Comparison of ENCODE assay signal across 8 mouse cellular contexts in the genomic region with DNA sequence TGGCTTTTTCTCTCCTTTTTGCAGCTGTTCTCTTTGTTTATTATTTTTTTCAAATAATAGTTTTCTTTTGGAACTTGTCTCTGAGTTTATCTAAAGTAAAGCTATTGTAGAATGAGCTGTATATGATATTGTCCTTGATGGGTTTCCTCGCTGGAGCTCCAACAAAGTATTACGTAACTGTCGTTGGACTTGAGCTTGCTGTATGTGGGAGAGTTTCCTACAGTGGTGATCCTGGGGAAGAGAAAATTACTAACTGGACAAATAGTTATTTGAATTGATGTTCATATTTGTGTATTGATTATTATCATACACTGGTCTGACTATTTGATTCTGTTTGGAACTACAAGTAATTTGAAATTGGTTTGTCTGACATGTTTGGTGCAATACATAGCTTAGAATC. TPM values are rescaled to one million over a fixed set of nuclear protein-coding genes. Genes with fewer than 3 reads are reported as not detected.
DNase-seq lines count a peak whose midpoint lies in the region; ATAC-seq and TF ChIP-seq lines count a peak whose summit lies in the region.

No protein-coding gene starts in this region.

- H3K79me2 ChIP-seq in liver, adult 2 months (ENCODE audit: control insufficient read depth, insufficient read depth, low read length): peaks cover 19% of the 10 kb centered on the region

- 2% methylated on average over 3 of the region's 3 CpGs for WGBS in liver, adult 2 months
- 12% methylated on average over 3 of the region's 3 CpGs for WGBS in embryonic facial prominence, embryonic 13.5 days
- WGBS in intestine, embryonic 16.5 days: 9% methylated on average over 3 of the region's 3 CpGs
- 45% methylated on average over 3 of the region's 3 CpGs for WGBS in neural tube, embryonic 12.5 days

- H3K9ac ChIP-seq in liver, adult 2 months (ENCODE audit: low read depth, low read length): no peak overlapping the region
- H3K9ac ChIP-seq in embryonic facial prominence, embryonic 13.5 days: peak overlapping the region; percentile 96
- H3K9ac ChIP-seq in intestine, embryonic 16.5 days (ENCODE audit: low read depth, low read length): no peak overlapping the region
- H3K9ac ChIP-seq in neural tube, embryonic 12.5 days: peak overlapping the region; percentile 91; the same call in 1 of the 2 replicates

- peaks cover 14% of the 10 kb centered on the region for H3K4me1 ChIP-seq in liver, adult 2 months (ENCODE audit: control insufficient read depth, insufficient read depth, low read length)
- peaks cover 36% of the 10 kb centered on the region for H3K4me1 ChIP-seq in embryonic facial prominence, embryonic 13.5 days
- H3K4me1 ChIP-seq in intestine, embryonic 16.5 days (ENCODE audit: control insufficient read depth, insufficient read depth, low read length): peaks cover 37% of the 10 kb centered on the region
- H3K4me1 ChIP-seq in neural tube, embryonic 12.5 days: peaks cover 30% of the 10 kb centered on the region

- peak overlapping the region; percentile 36; the same call in 1 of the 2 replicates for H3K4me3 ChIP-seq in liver, adult 2 months (ENCODE audit: insufficient read depth, low read depth, low read length)
- H3K4me3 ChIP-seq in embryonic facial prominence, embryonic 13.5 days: peak overlapping the region; percentile 96
- peak overlapping the region; percentile 67 for H3K4me3 ChIP-seq in intestine, embryonic 16.5 days (ENCODE audit: low read length)
- H3K4me3 ChIP-seq in neural tube, embryonic 12.5 days: peak overlapping the region; percentile 92

- no peaks in the 10 kb centered on the region for H3K9me3 ChIP-seq in embryonic facial prominence, embryonic 13.5 days
- H3K9me3 ChIP-seq in intestine, embryonic 16.5 days (ENCODE audit: control insufficient read depth, low read length): no peaks in the 10 kb centered on the region
- H3K9me3 ChIP-seq in neural tube, embryonic 12.5 days: no peaks in the 10 kb centered on the region

- no peak for TF ChIP-seq POLR2A in liver, adult 2 months (IDR thresholded peaks at IDR 0.05; ENCODE audit: extremely low read depth, insufficient read depth, low read length)

- H3K27ac ChIP-seq in liver, adult 2 months (replicated peaks; ENCODE audit: insufficient read depth, low read depth, low read length): no peak overlapping the region
- H3K27ac ChIP-seq in embryonic facial prominence, embryonic 13.5 days: no peak overlapping the region; the same call in 1 of the 2 replicates
- H3K27ac ChIP-seq in intestine, embryonic 16.5 days (ENCODE audit: low read length): no peak overlapping the region
- no peak overlapping the region for H3K27ac ChIP-seq in neural tube, embryonic 12.5 days

- H3K36me3 ChIP-seq in liver, adult 2 months (ENCODE audit: control insufficient read depth, insufficient read depth, low read length): peaks cover 13% of the 10 kb centered on the region
- H3K36me3 ChIP-seq in embryonic facial prominence, embryonic 13.5 days: peaks cover 16% of the 10 kb centered on the region
- no peaks in the 10 kb centered on the region for H3K36me3 ChIP-seq in intestine, embryonic 16.5 days (ENCODE audit: control insufficient read depth, insufficient read depth, low read length)
- peaks cover 13% of the 10 kb centered on the region for H3K36me3 ChIP-seq in neural tube, embryonic 12.5 days

- intact Hi-C loops in left cerebral cortex, postnatal 14 days (cut with DNase I): loop anchor here (2.0 to 5.0 kb wide), 2 partner anchors 14 to 40 kb away; no protein-coding TSS in a partner anchor

- DNase-seq in liver, adult 2 months (ENCODE audit: extremely low read depth, low read depth, low spot score): peak; percentile 68
- DNase-seq in liver: no peak
- no peak for DNase-seq in left cerebral cortex, postnatal 14 days (ENCODE audit: low spot score in 2 of 2)
- no peak for DNase-seq in adrenal gland, adult 8-10 months

- H3K27me3 ChIP-seq in liver, adult 2 months (ENCODE audit: control insufficient read depth, insufficient read depth, low read length): no peaks in the 10 kb centered on the region
- H3K27me3 ChIP-seq in embryonic facial prominence, embryonic 13.5 days: no peaks in the 10 kb centered on the region
- H3K27me3 ChIP-seq in intestine, embryonic 16.5 days (replicated peaks; ENCODE audit: control insufficient read depth, insufficient read depth, low read length): no peaks in the 10 kb centered on the region
- H3K27me3 ChIP-seq in neural tube, embryonic 12.5 days (replicated peaks): no peaks in the 10 kb centered on the region

- TF ChIP-seq CTCF in liver, adult 2 months (IDR thresholded peaks at IDR 0.05; ENCODE audit: low read depth, low read length): no peak

- H3K4me2 ChIP-seq in embryonic facial prominence, embryonic 13.5 days: peak overlapping the region; percentile 77
- H3K4me2 ChIP-seq in intestine, embryonic 16.5 days (ENCODE audit: low read depth, low read length): peak overlapping the region; percentile 56
- peak overlapping the region; percentile 70 for H3K4me2 ChIP-seq in neural tube, embryonic 12.5 days (replicated peaks)

- no peak for ATAC-seq in embryonic facial prominence, embryonic 13.5 days (ENCODE audit: insufficient number of reproducible peaks, insufficient read depth, low FRiP score, low TSS enrichment, low read depth)
- no peak for ATAC-seq in intestine, embryonic 16.5 days
- no peak for ATAC-seq in neural tube, embryonic 12.5 days (ENCODE audit: low FRiP score, low read depth)
- ATAC-seq in megakaryocyte-erythroid progenitor cell, adult 5-6 weeks (replicated peaks; ENCODE audit: low FRiP score, low TSS enrichment, poor library complexity, severe bottlenecking): no peak

RNA-seq across cellular contexts. Expression of gene Wdr82, which starts 1.8 kb away (rescaled TPM):
- 36.3 and 40.7 TPM in 2 replicates for total RNA-seq in liver, adult 2 months (2014; rRNA removed)
- polyA plus RNA-seq in liver, adult 2 months (2012; rRNA removed): 23.6 and 25.9 TPM in 2 replicates
- polyA plus RNA-seq in embryonic facial prominence, embryonic 13.5 days (2015; fragmentation: Nextera tagmentation; extraction: Ambion mirVana): 28.4 and 30.3 TPM in 2 replicates
- 12.4 and 12.8 TPM in 2 replicates for polyA plus RNA-seq in intestine, embryonic 16.5 days (2015; fragmentation: Nextera tagmentation; extraction: Ambion mirVana)
- 27.6 and 28.9 TPM in 2 replicates for polyA plus RNA-seq in neural tube, embryonic 12.5 days (2016; fragmentation: Nextera tagmentation; extraction: Ambion mirVana)
- 100 to 1,000 TPM; 146 to 149 TPM for total RNA-seq in left cerebral cortex, postnatal 14 days (2021)
- 100 to 1,000 TPM in 2 of 4 experiments, 10 to 100 TPM in 2; 64.6 to 102 (median 99.7) TPM for total RNA-seq in adrenal gland, adult 8-10 months (2022)
- 65.2 and 70.8 TPM in 2 replicates for total RNA-seq in megakaryocyte-erythroid progenitor cell, adult 5-6 weeks (2014; fragmentation: Nextera tagmentation)
- 88.0 and 89.2 TPM in 2 replicates for total RNA-seq in megakaryocyte-erythroid progenitor cell, adult 5-6 weeks (2017)

RNA-seq across cellular contexts. Expression of gene Glyctk, which starts 14.6 kb away (rescaled TPM):
- total RNA-seq in liver, adult 2 months (2014; rRNA removed): 104 and 136 TPM in 2 replicates
- polyA plus RNA-seq in liver, adult 2 months (2012; rRNA removed): 308 and 315 TPM in 2 replicates
- polyA plus RNA-seq in embryonic facial prominence, embryonic 13.5 days (2015; fragmentation: Nextera tagmentation; extraction: Ambion mirVana): 4.3 and 4.6 TPM in 2 replicates
- polyA plus RNA-seq in intestine, embryonic 16.5 days (2015; fragmentation: Nextera tagmentation; extraction: Ambion mirVana): 8.6 and 10.8 TPM in 2 replicates
- 5.4 and 6.2 TPM in 2 replicates for polyA plus RNA-seq in neural tube, embryonic 12.5 days (2016; fragmentation: Nextera tagmentation; extraction: Ambion mirVana)
- 1 to 10 TPM; 4.8 to 5.6 TPM for total RNA-seq in left cerebral cortex, postnatal 14 days (2021)
- total RNA-seq in adrenal gland, adult 8-10 months (2022): 1 to 10 TPM; 1.9 to 5.4 (median 3.0) TPM
- total RNA-seq in megakaryocyte-erythroid progenitor cell, adult 5-6 weeks (2014; fragmentation: Nextera tagmentation): 0.90 and 1.6 TPM in 2 replicates
- 1.5 and 3.0 TPM in 2 replicates for total RNA-seq in megakaryocyte-erythroid progenitor cell, adult 5-6 weeks (2017)

RNA-seq across cellular contexts. Expression of gene Ppm1m, which starts 27.0 kb away (rescaled TPM):
- 12.4 and 13.7 TPM in 2 replicates for total RNA-seq in liver, adult 2 months (2014; rRNA removed)
- 17.3 and 22.7 TPM in 2 replicates for polyA plus RNA-seq in liver, adult 2 months (2012; rRNA removed)
- 49.3 and 49.5 TPM in 2 replicates for polyA plus RNA-seq in embryonic facial prominence, embryonic 13.5 days (2015; fragmentation: Nextera tagmentation; extraction: Ambion mirVana)
- polyA plus RNA-seq in intestine, embryonic 16.5 days (2015; fragmentation: Nextera tagmentation; extraction: Ambion mirVana): 23.4 and 26.3 TPM in 2 replicates
- 32.1 and 32.9 TPM in 2 replicates for polyA plus RNA-seq in neural tube, embryonic 12.5 days (2016; fragmentation: Nextera tagmentation; extraction: Ambion mirVana)
- 10 to 100 TPM; 16.8 to 19.0 TPM for total RNA-seq in left cerebral cortex, postnatal 14 days (2021)
- 100 to 1,000 TPM in 3 of 4 experiments, 10 to 100 TPM in 1; 95.9 to 143 (median 121) TPM for total RNA-seq in adrenal gland, adult 8-10 months (2022)
- total RNA-seq in megakaryocyte-erythroid progenitor cell, adult 5-6 weeks (2014; fragmentation: Nextera tagmentation): 15.4 and 21.4 TPM in 2 replicates
- total RNA-seq in megakaryocyte-erythroid progenitor cell, adult 5-6 weeks (2017): 3.5 and 6.8 TPM in 2 replicates

RNA-seq across cellular contexts. Expression of gene Twf2, which starts 30.4 kb away (rescaled TPM):
- total RNA-seq in liver, adult 2 months (2014; rRNA removed): 4.9 and 6.2 TPM in 2 replicates
- polyA plus RNA-seq in liver, adult 2 months (2012; rRNA removed): 4.5 and 4.7 TPM in 2 replicates
- 60.5 and 65.9 TPM in 2 replicates for polyA plus RNA-seq in embryonic facial prominence, embryonic 13.5 days (2015; fragmentation: Nextera tagmentation; extraction: Ambion mirVana)
- 48.6 and 50.0 TPM in 2 replicates for polyA plus RNA-seq in intestine, embryonic 16.5 days (2015; fragmentation: Nextera tagmentation; extraction: Ambion mirVana)
- polyA plus RNA-seq in neural tube, embryonic 12.5 days (2016; fragmentation: Nextera tagmentation; extraction: Ambion mirVana): 60.9 and 61.6 TPM in 2 replicates
- total RNA-seq in left cerebral cortex, postnatal 14 days (2021): 10 to 100 TPM; 61.6 to 64.0 TPM
- total RNA-seq in adrenal gland, adult 8-10 months (2022): 100 to 1,000 TPM in 3 of 4 experiments, 10 to 100 TPM in 1; 92.9 to 136 (median 118) TPM
- 11.4 and 15.5 TPM in 2 replicates for total RNA-seq in megakaryocyte-erythroid progenitor cell, adult 5-6 weeks (2014; fragmentation: Nextera tagmentation)
- 13.7 and 19.8 TPM in 2 replicates for total RNA-seq in megakaryocyte-erythroid progenitor cell, adult 5-6 weeks (2017)

RNA-seq across cellular contexts. Expression of gene Tlr9, which starts 49.9 kb away (rescaled TPM):
- 0.18 and 0.27 TPM in 2 replicates for total RNA-seq in liver, adult 2 months (2014; rRNA removed)
- polyA plus RNA-seq in liver, adult 2 months (2012; rRNA removed): 0.37 and 0.61 TPM in 2 replicates
- polyA plus RNA-seq in embryonic facial prominence, embryonic 13.5 days (2015; fragmentation: Nextera tagmentation; extraction: Ambion mirVana): not detected in 2 replicates
- polyA plus RNA-seq in intestine, embryonic 16.5 days (2015; fragmentation: Nextera tagmentation; extraction: Ambion mirVana): 0.04 and 0.05 TPM in 2 replicates
- 0.05 TPM in 1 of 2 replicates, not detected in the other for polyA plus RNA-seq in neural tube, embryonic 12.5 days (2016; fragmentation: Nextera tagmentation; extraction: Ambion mirVana)
- 1 to 10 TPM; 1.0 to 1.2 TPM for total RNA-seq in left cerebral cortex, postnatal 14 days (2021)
- total RNA-seq in adrenal gland, adult 8-10 months (2022): 1 to 10 TPM in 3 of 4 experiments, under 1 TPM in 1; 0.98 to 2.7 (median 1.5) TPM
- total RNA-seq in megakaryocyte-erythroid progenitor cell, adult 5-6 weeks (2014; fragmentation: Nextera tagmentation): not detected in 2 replicates
- not detected in 2 replicates for total RNA-seq in megakaryocyte-erythroid progenitor cell, adult 5-6 weeks (2017)

Comparison
In these comparisons a context has a peak if more than half of its experiments do, and no peak if none do; other contexts are left out.
1. H3K4me3 ChIP-seq: peak in every context shown above with its lines; median percentile 96 in embryonic facial prominence, embryonic 13.5 days; 92 in neural tube, embryonic 12.5 days; 67 in intestine, embryonic 16.5 days; 36 in liver, adult 2 months.
2. H3K9ac ChIP-seq: peak in embryonic facial prominence, embryonic 13.5 days (single experiment) and neural tube, embryonic 12.5 days (single experiment); none in liver, adult 2 months (single experiment) and intestine, embryonic 16.5 days (single experiment).
3. RNA of gene Glyctk, which starts 14.6 kb away (total RNA-seq): 104 to 136 TPM in liver, adult 2 months; 4.8 to 5.6 TPM in left cerebral cortex, postnatal 14 days, 1.9 to 5.4 TPM in adrenal gland, adult 8-10 months and 0.90 to 3.0 TPM in megakaryocyte-erythroid progenitor cell, adult 5-6 weeks; every median in the first group is over 10 times any median in the second.
4. Peak in every context shown above with its lines, with median percentiles within 50 percentile points of each other: H3K4me2 ChIP-seq.